9 mouse cellular contexts compared by ENCODE assay signal in the genomic region with DNA sequence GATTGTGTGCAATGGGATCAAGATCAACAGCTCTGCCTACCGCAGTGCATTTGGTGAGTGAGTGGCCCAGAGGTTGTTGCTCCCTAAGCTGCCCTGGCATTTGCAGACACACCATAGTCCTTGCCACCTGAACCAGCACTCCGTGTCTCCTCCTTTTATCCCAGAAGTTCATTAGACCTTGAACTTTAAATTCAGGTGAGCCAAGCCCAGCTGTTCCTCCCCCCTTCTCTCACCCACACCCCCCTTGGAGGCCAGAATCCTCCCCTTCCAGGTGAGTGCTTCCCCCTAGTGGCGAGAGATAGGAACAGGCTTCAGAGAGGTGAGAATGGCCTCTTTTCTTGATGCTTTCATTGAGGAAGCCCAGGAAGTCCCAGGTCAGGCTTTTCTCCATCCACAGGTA. TPM values are rescaled to one million over a fixed set of nuclear protein-coding genes. Genes with fewer than 3 reads are reported as not detected.
DNase-seq lines count a peak whose midpoint lies in the region; TF ChIP-seq lines count a peak whose summit lies in the region.
"Had no signal": no experiment of that assay in that cellular context is flagged by ENCODE, and none has a peak within 500 bp of the region (broad histone marks: within the 10 kb centered on the region; RNA-seq: fewer than 3 reads in every experiment).

No protein-coding gene starts in this region.

- 0 out of 2 replicates have a peak, but pooled peaks cover 4% of the 10 kb centered on the region for H3K9me3 ChIP-seq in embryonic facial prominence, embryonic 10.5 days
- H3K9me3 ChIP-seq: hindbrain, embryonic 15.5 days had no signal

- H3K27ac ChIP-seq in embryonic facial prominence, embryonic 10.5 days (replicated peaks): no peak overlapping the region
- H3K27ac ChIP-seq: hindbrain, embryonic 15.5 days had no signal

- peak; percentile 78 for DNase-seq in adrenal gland, postnatal 14 days
- DNase-seq in adrenal gland, adult 8-10 months: no peak
- DNase-seq in lung, adult 2 months: peak; percentile 25
- DNase-seq in lung, postnatal 25 days (ENCODE audit: low spot score): no peak
- DNase-seq in embryonic facial prominence, embryonic 10.5 days (ENCODE audit: low spot score): peak; percentile 34
- DNase-seq in lung, postnatal 10 days: peak; percentile 50
- no peak for DNase-seq in right cerebral cortex, postnatal 14 days
- DNase-seq in yolk sac, embryonic 10.5 days (ENCODE audit: low spot score): no peak

- no peaks in the 10 kb centered on the region for H3K27me3 ChIP-seq in embryonic facial prominence, embryonic 10.5 days (replicated peaks; ENCODE audit: low read depth, poor library complexity, severe bottlenecking)
- H3K27me3 ChIP-seq: hindbrain, embryonic 15.5 days had no signal

- TF ChIP-seq POLR2A in lung, adult 2 months (IDR thresholded peaks at IDR 0.05; ENCODE audit: borderline replicate concordance, extremely low read depth, low read depth, low read length): no peak

- H3K4me3 ChIP-seq in lung, adult 2 months (replicated peaks; ENCODE audit: extremely low read depth, low read depth, low read length): no peak overlapping the region
- no peak overlapping the region for H3K4me3 ChIP-seq in embryonic facial prominence, embryonic 10.5 days
- H3K4me3 ChIP-seq: hindbrain, embryonic 15.5 days had no signal

- WGBS in lung, adult 2 months: 46% methylated on average over 3 of the region's 3 CpGs
- WGBS in embryonic facial prominence, embryonic 10.5 days: 42% methylated on average over 3 of the region's 3 CpGs

- H3K36me3 ChIP-seq in embryonic facial prominence, embryonic 10.5 days (replicated peaks): peaks cover 37% of the 10 kb centered on the region

- H3K4me1 ChIP-seq in lung, adult 2 months (ENCODE audit: control insufficient read depth, insufficient read depth, low read length): no peaks in the 10 kb centered on the region
- 0 out of 2 replicates have a peak, but pooled peaks cover 4% of the 10 kb centered on the region for H3K4me1 ChIP-seq in embryonic facial prominence, embryonic 10.5 days
- H3K4me1 ChIP-seq: hindbrain, embryonic 15.5 days had no signal

- TF ChIP-seq CTCF in lung, adult 2 months (IDR thresholded peaks at IDR 0.05; ENCODE audit: insufficient read depth, low read length): peak; percentile 69

RNA-seq across cellular contexts. Expression of a gene that starts 19.3 kb away (rescaled TPM):
- 325 and 370 TPM in 2 replicates for total RNA-seq in adrenal gland, postnatal 14 days (2021)
- total RNA-seq in adrenal gland, adult 8-10 months (2022): 100 to 1,000 TPM; 185 to 376 (median 281) TPM
- 19.3 and 22.1 TPM in 2 replicates for polyA plus RNA-seq in lung, adult 2 months (2012; rRNA removed)
- 8.2 and 11.8 TPM in 2 replicates for polyA plus RNA-seq in embryonic facial prominence, embryonic 10.5 days (2016; fragmentation: Nextera tagmentation; extraction: Ambion mirVana)

RNA-seq across cellular contexts. Expression of a gene that starts 39.1 kb away (rescaled TPM):
- total RNA-seq in adrenal gland, postnatal 14 days (2021): 87.8 and 94.3 TPM in 2 replicates
- 100 to 1,000 TPM in 2 of 4 experiments, 10 to 100 TPM in 2; 58.1 to 133 (median 96.3) TPM for total RNA-seq in adrenal gland, adult 8-10 months (2022)
- 50.2 and 69.7 TPM in 2 replicates for polyA plus RNA-seq in lung, adult 2 months (2012; rRNA removed)
- 29.4 and 31.2 TPM in 2 replicates for polyA plus RNA-seq in embryonic facial prominence, embryonic 10.5 days (2016; fragmentation: Nextera tagmentation; extraction: Ambion mirVana)

RNA-seq across cellular contexts. Expression of a gene that starts 49.6 kb away (rescaled TPM):
- total RNA-seq in adrenal gland, postnatal 14 days (2021): 12.9 and 13.7 TPM in 2 replicates
- 10 to 100 TPM in 2 of 4 experiments, 1 to 10 TPM in 2; 8.5 to 14.8 (median 9.9) TPM for total RNA-seq in adrenal gland, adult 8-10 months (2022)
- 5.4 and 6.5 TPM in 2 replicates for polyA plus RNA-seq in lung, adult 2 months (2012; rRNA removed)
- 368 and 392 TPM in 2 replicates for polyA plus RNA-seq in embryonic facial prominence, embryonic 10.5 days (2016; fragmentation: Nextera tagmentation; extraction: Ambion mirVana)

RNA-seq across cellular contexts. Expression of a gene that starts 54.3 kb away (rescaled TPM):
- total RNA-seq in adrenal gland, postnatal 14 days (2021): 167 and 170 TPM in 2 replicates
- total RNA-seq in adrenal gland, adult 8-10 months (2022): 100 to 1,000 TPM; 192 to 224 (median 209) TPM
- 64.5 and 79.6 TPM in 2 replicates for polyA plus RNA-seq in lung, adult 2 months (2012; rRNA removed)
- 217 and 224 TPM in 2 replicates for polyA plus RNA-seq in embryonic facial prominence, embryonic 10.5 days (2016; fragmentation: Nextera tagmentation; extraction: Ambion mirVana)

Comparison
In these comparisons a context has a peak if more than half of its experiments do, and no peak if none do; other contexts are left out.
1. DNase-seq: peak in adrenal gland, postnatal 14 days (single experiment), lung, adult 2 months (single experiment), embryonic facial prominence, embryonic 10.5 days (single experiment) and lung, postnatal 10 days (single experiment); none in adrenal gland, adult 8-10 months (single experiment), lung, postnatal 25 days (single experiment), right cerebral cortex, postnatal 14 days (single experiment) and yolk sac, embryonic 10.5 days (single experiment).